Mouse (Mus musculus): ENCODE measurements around the gene Fam136a.

DNA sequence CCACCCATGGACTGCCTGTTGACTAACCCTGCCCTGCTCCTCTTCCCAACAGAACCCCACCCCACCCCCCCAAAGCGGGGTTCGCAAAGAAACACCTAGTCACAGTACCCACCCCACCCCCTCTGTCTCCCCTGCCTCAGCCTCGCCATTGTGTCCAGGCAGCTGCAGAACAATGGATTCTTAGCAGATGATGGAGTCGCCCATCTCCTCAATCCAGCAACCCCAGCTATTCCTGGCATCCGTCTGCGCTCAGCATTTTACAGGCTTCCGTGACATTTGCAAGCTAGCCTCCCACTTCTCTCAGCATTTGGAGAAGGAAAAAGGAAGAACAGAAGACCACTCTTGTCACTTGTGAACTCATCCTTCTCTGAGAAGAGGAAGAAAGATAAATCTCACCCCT lies 21.8 kb upstream of the Fam136a start:
- no peak for TF ChIP-seq CTCF (IDR thresholded peaks at IDR 0.05; ENCODE audit: low read depth, low read length)
- no peak for TF ChIP-seq POLR2A (IDR thresholded peaks at IDR 0.05; ENCODE audit: insufficient read depth, low read length)

Measured in ES-Bruce4 (cell line).